Mouse (Mus musculus): Measurements from ENCODE around the gene Kcnq1. TPM values are rescaled to one million over a fixed set of nuclear protein-coding genes. Genes with fewer than 3 reads are reported as not detected.

Kcnq1 gene
- total and polyA plus RNA-seq, 3 experiments: 0.63 to 0.96 TPM; not detected in 1

GRCm38 (mm10) chr7:143283625-143284024, 177.5 kb downstream of the Kcnq1 start:
- H3K79me2 ChIP-seq (ENCODE audit: control insufficient read depth, insufficient read depth, low read length, poor library complexity): peaks cover 92% of the 10 kb centered on the region
- no peak for TF ChIP-seq TCF12 (IDR thresholded peaks at IDR 0.05; ENCODE audit: low read depth, low read length)
- no peak for TF ChIP-seq TAL1 (IDR thresholded peaks at IDR 0.05; ENCODE audit: low read length)
- no peak for TF ChIP-seq USF2 (IDR thresholded peaks at IDR 0.05; ENCODE audit: borderline replicate concordance in 1 of 2, insufficient read depth in 1 of 2, low read depth in 1 of 2, low read length in 2 of 2)
- TF ChIP-seq NRF1 (IDR thresholded peaks at IDR 0.05; ENCODE audit: insufficient read depth, low read depth, low read length, poor library complexity, severe bottlenecking): no peak
- no peak for TF ChIP-seq ZC3H11A (IDR thresholded peaks at IDR 0.05; ENCODE audit: low read depth, low read length)
- no peak for TF ChIP-seq HCFC1 (IDR thresholded peaks at IDR 0.05; ENCODE audit: low read depth, low read length)
- no peak for TF ChIP-seq BHLHE40 (IDR thresholded peaks at IDR 0.05; ENCODE audit: borderline replicate concordance, low read depth, low read length)
- no peak for TF ChIP-seq ZKSCAN1 (IDR thresholded peaks at IDR 0.05; ENCODE audit: low read depth, low read length)
- TF ChIP-seq UBTF (IDR thresholded peaks at IDR 0.05; ENCODE audit: borderline replicate concordance, insufficient read depth, low read depth, low read length): no peak
- no peak for TF ChIP-seq POLR2AphosphoS5 (IDR thresholded peaks at IDR 0.05; ENCODE audit: borderline replicate concordance, low read depth, low read length)
- no peak for TF ChIP-seq SIN3A (IDR thresholded peaks at IDR 0.05; ENCODE audit: low read length)
- TF ChIP-seq NELFE (IDR thresholded peaks at IDR 0.05; ENCODE audit: low read depth, low read length): no peak
- no peak for TF ChIP-seq ZNF384 (IDR thresholded peaks at IDR 0.05; ENCODE audit: low read depth, low read length)
- no peak for TF ChIP-seq POLR2A (IDR thresholded peaks at IDR 0.05; ENCODE audit: control insufficient read depth in 1 of 2, insufficient read depth in 1 of 2, low read depth in 1 of 2, low read length in 2 of 2, poor library complexity in 1 of 2)
- TF ChIP-seq SMC3 (IDR thresholded peaks at IDR 0.05; ENCODE audit: low read depth, low read length): no peak
- no peak overlapping the region for H3K27ac ChIP-seq (ENCODE audit: control insufficient read depth, low read depth, low read length)
- H3K4me1 ChIP-seq (ENCODE audit: control insufficient read depth in 1 of 2, insufficient read depth in 2 of 2, low read length in 2 of 2): peaks cover 0 to 6% of the 10 kb centered on the region in 2 experiments; a peak in 3 of 4 replicates
- DNase-seq (ENCODE audit: low read depth, low spot score): no peak
- H3K9ac ChIP-seq (ENCODE audit: control insufficient read depth, low read depth, low read length, poor library complexity, severe bottlenecking): no peak overlapping the region
- H3K27me3 ChIP-seq (ENCODE audit: control insufficient read depth in 1 of 2, insufficient read depth in 2 of 2, low read length in 2 of 2): no peaks in the 10 kb centered on the region
- no peaks in the 10 kb centered on the region for H3K9me3 ChIP-seq (replicated peaks; ENCODE audit: insufficient read depth, low read length)
- H3K36me3 ChIP-seq (ENCODE audit: control insufficient read depth in 1 of 2, insufficient read depth in 2 of 2, low read length in 2 of 2): peaks cover 2 to 13% of the 10 kb centered on the region in 2 experiments; a peak in 3 of 4 replicates
- H3K4me3 ChIP-seq (ENCODE audit: control insufficient read depth in 1 of 2, insufficient read depth in 1 of 2, low read depth in 2 of 2, low read length in 2 of 2): no peak overlapping the region

- H3K9me3 ChIP-seq (replicated peaks; ENCODE audit: insufficient read depth, low read length): no peaks in the 10 kb centered on the region
- DNase-seq (ENCODE audit: low read depth, low spot score): no peak
- H3K36me3 ChIP-seq (ENCODE audit: control insufficient read depth in 1 of 2, insufficient read depth in 2 of 2, low read length in 2 of 2): peaks cover 2 to 22% of the 10 kb centered on the region in 2 experiments; a peak in 3 of 4 replicates
- peaks cover 0 to 11% of the 10 kb centered on the region in 2 experiments; a peak in 3 of 4 replicates for H3K4me1 ChIP-seq (ENCODE audit: control insufficient read depth in 1 of 2, insufficient read depth in 2 of 2, low read length in 2 of 2)
- H3K79me2 ChIP-seq (ENCODE audit: control insufficient read depth, insufficient read depth, low read length, poor library complexity): peaks cover 98% of the 10 kb centered on the region
- no peak overlapping the region for H3K9ac ChIP-seq (ENCODE audit: control insufficient read depth, low read depth, low read length, poor library complexity, severe bottlenecking)
- no peak overlapping the region for H3K4me3 ChIP-seq (ENCODE audit: control insufficient read depth in 1 of 2, insufficient read depth in 1 of 2, low read depth in 2 of 2, low read length in 2 of 2)
- H3K27ac ChIP-seq (ENCODE audit: control insufficient read depth, low read depth, low read length): no peak overlapping the region
- no peak for TF ChIP-seq MYB (IDR thresholded peaks at IDR 0.05; ENCODE audit: low read depth, low read length)
- TF ChIP-seq ZMIZ1 (IDR thresholded peaks at IDR 0.05; ENCODE audit: low read depth, low read length): no peak
- TF ChIP-seq GATA1 (IDR thresholded peaks at IDR 0.05; ENCODE audit: low read depth, low read length): no peak
- TF ChIP-seq ELF1 (IDR thresholded peaks at IDR 0.05; ENCODE audit: low read depth, low read length): no peak
- TF ChIP-seq RAD21 (IDR thresholded peaks at IDR 0.05; ENCODE audit: low read depth, low read length): no peak
- no peak for TF ChIP-seq POLR2A (IDR thresholded peaks at IDR 0.05; ENCODE audit: control insufficient read depth in 1 of 2, insufficient read depth in 1 of 2, low read depth in 1 of 2, low read length in 2 of 2, poor library complexity in 1 of 2)
- no peak for TF ChIP-seq KAT2A (conservative IDR thresholded peaks at IDR 0.05; ENCODE audit: low read depth, low read length)
- no peak for TF ChIP-seq CTCF (IDR thresholded peaks at IDR 0.05 in 2 of 3, conservative IDR thresholded peaks at IDR 0.05 in 1 of 3; ENCODE audit: control insufficient read depth in 1 of 3, insufficient read depth in 1 of 3, low read depth in 2 of 3, low read length in 3 of 3, poor library complexity in 1 of 3, severe bottlenecking in 1 of 3)
- no peak for TF ChIP-seq ZKSCAN1 (IDR thresholded peaks at IDR 0.05; ENCODE audit: low read depth, low read length)
- TF ChIP-seq MEF2A (IDR thresholded peaks at IDR 0.05; ENCODE audit: extremely low read depth, insufficient replicate concordance, low read depth, low read length, poor library complexity, severe bottlenecking): no peak
- no peak for TF ChIP-seq TBP (IDR thresholded peaks at IDR 0.05; ENCODE audit: low read depth, low read length)
- TF ChIP-seq ZNF384 (IDR thresholded peaks at IDR 0.05; ENCODE audit: low read depth, low read length): no peak
- no peak for TF ChIP-seq ZC3H11A (IDR thresholded peaks at IDR 0.05; ENCODE audit: low read depth, low read length)
- TF ChIP-seq MXI1 (IDR thresholded peaks at IDR 0.05; ENCODE audit: low read depth, low read length): no peak
- no peaks in the 10 kb centered on the region for H3K27me3 ChIP-seq (ENCODE audit: control insufficient read depth in 1 of 2, insufficient read depth in 2 of 2, low read length in 2 of 2)
Observed at GRCm38 (mm10) chr7:143284866-143285265, 178.7 kb downstream of the Kcnq1 start.

Data from MEL (cell line).